Mouse (Mus musculus): ENCODE data around the gene Cerkl.

- no peak for TF ChIP-seq CTCF (IDR thresholded peaks at IDR 0.05; ENCODE audit: insufficient read depth, low read depth, low read length)
- no peak for TF ChIP-seq POLR2A (IDR thresholded peaks at IDR 0.05; ENCODE audit: insufficient read depth, low read depth, low read length)
Observed at GRCm38 (mm10) chr2:79372154-79372467, 84.5 kb downstream of the Cerkl start.

Measured in olfactory bulb, adult 2 months (tissue).